ENCODE assay signal across 8 mouse cellular contexts in genomic region chr11:57696207-57696676, GRCm38 (mm10). TPM values are rescaled to one million over a fixed set of nuclear protein-coding genes. Genes with fewer than 3 reads are reported as not detected.
A peak's percentile ranks its signal among the peaks of the same experiment; 100 is the strongest.
DNase-seq lines count a peak whose midpoint lies in the region; ATAC-seq lines count a peak whose summit lies in the region.

No protein-coding gene starts in this region.

- no peak for ATAC-seq in limb, embryonic 12.5 days (ENCODE audit: insufficient number of reproducible peaks, insufficient read depth, low FRiP score, low TSS enrichment, low read depth)
- no peak for ATAC-seq in CD4-positive, CD25-positive, alpha-beta regulatory T cell, adult 4 months

- DNase-seq in frontal cortex, postnatal 36 days (ENCODE audit: low spot score in 2 of 2) = peak; percentile 17 to 21
- no peak for DNase-seq in frontal cortex, postnatal 25 days (ENCODE audit: low spot score in 2 of 2)
- peak; percentile 25 for DNase-seq in right cerebral cortex, postnatal 25 days
- DNase-seq in right cerebral cortex, adult 18-20 months = no peak
- DNase-seq in retina, embryonic 14.5 days (ENCODE audit: low spot score) = peak; percentile 68
- no peak for DNase-seq in spleen, postnatal 14 days (ENCODE audit: low spot score in 2 of 2)

- H3K9me3 ChIP-seq in limb, embryonic 12.5 days = no peaks in the 10 kb centered on the region

- no peaks in the 10 kb centered on the region for H3K27me3 ChIP-seq in limb, embryonic 12.5 days

- WGBS in limb, embryonic 12.5 days = 28% methylated on average over 17 of the region's 17 CpGs

- 0 out of 2 replicates have a peak, but pooled peaks cover 3% of the 10 kb centered on the region for H3K36me3 ChIP-seq in limb, embryonic 12.5 days

- peak overlapping the region; percentile 23 for H3K4me2 ChIP-seq in limb, embryonic 12.5 days

- no peak overlapping the region for H3K4me3 ChIP-seq in limb, embryonic 12.5 days (replicated peaks)

- no peak overlapping the region for H3K9ac ChIP-seq in limb, embryonic 12.5 days (replicated peaks)

- no peak overlapping the region for H3K27ac ChIP-seq in limb, embryonic 12.5 days

- peaks cover 32% of the 10 kb centered on the region for H3K4me1 ChIP-seq in limb, embryonic 12.5 days (replicated peaks)

RNA-seq across cellular contexts. Expression of gene Galnt10, which starts 51.0 kb away (rescaled TPM):
- polyA plus RNA-seq in limb, embryonic 12.5 days (2016; fragmentation: Nextera tagmentation; extraction: Ambion mirVana) = 31.4 and 35.0 TPM in 2 replicates
- polyA plus RNA-seq in CD4-positive, CD25-positive, alpha-beta regulatory T cell, adult 4 months (2017; shearing (Covaris generic)) = 1 to 10 TPM; 7.4 to 8.3 TPM

Comparison
In these comparisons a context has a peak if more than half of its experiments do, and no peak if none do; other contexts are left out.
1. DNase-seq: peak in frontal cortex, postnatal 36 days (2 of 2), right cerebral cortex, postnatal 25 days (single experiment) and retina, embryonic 14.5 days (single experiment); none in frontal cortex, postnatal 25 days (0 of 2), right cerebral cortex, adult 18-20 months (single experiment) and spleen, postnatal 14 days (0 of 2).